Mouse (Mus musculus) forebrain, embryonic 13.5 days (tissue): Measurements from ENCODE around the gene Nrg4. TPM values are rescaled to one million over a fixed set of nuclear protein-coding genes. Genes with fewer than 3 reads are reported as not detected.
A peak's percentile ranks its signal among the peaks of the same experiment; 100 is the strongest.

Source experiments
- ATAC-seq: fragments of 200-750 bp; cut with Nextera tagmentation; 2 replicates; pipeline ENCODE4 v1.8.0; 2017
- H3K27ac ChIP-seq: fragments of 300-500 bp; sonication (generic); 2 replicates; pipeline ENCODE4 v1.5.1; 2015; ENCODE audit warnings: inconsistent platforms, mild to moderate bottlenecking, moderate library complexity
- H3K27me3 ChIP-seq: fragments of 300-500 bp; sonication (generic); 2 replicates; pipeline ENCODE4 v1.6.1; 2015; ENCODE audit warnings: mild to moderate bottlenecking, inconsistent platforms
- H3K36me3 ChIP-seq: fragments of 300-500 bp; sonication (generic); 2 replicates; pipeline ENCODE4 v1.6.1; 2015; ENCODE audit warnings: mild to moderate bottlenecking, inconsistent platforms; ENCODE audit not compliant: poor library complexity, severe bottlenecking
- H3K4me1 ChIP-seq: fragments of 300-500 bp; sonication (generic); 2 replicates; pipeline ENCODE4 v1.6.1; 2015; ENCODE audit warnings: inconsistent platforms
- H3K4me2 ChIP-seq: fragments of 300-500 bp; sonication (generic); 2 replicates; pipeline ENCODE4 v1.6.1; 2015; ENCODE audit warnings: inconsistent platforms, mild to moderate bottlenecking, moderate library complexity
- H3K4me3 ChIP-seq: fragments of 300-500 bp; sonication (generic); 2 replicates; pipeline ENCODE4 v1.5.1; 2015; ENCODE audit warnings: mild to moderate bottlenecking, inconsistent platforms
- H3K9ac ChIP-seq: fragments of 300-500 bp; sonication (generic); 2 replicates; pipeline ENCODE4 v1.6.1; 2015; ENCODE audit warnings: mild to moderate bottlenecking, inconsistent platforms
- H3K9me3 ChIP-seq: fragments of 300-500 bp; sonication (generic); replicated peaks from 2 replicates; pipeline ENCODE4 v1.6.1; 2016; ENCODE audit warnings: inconsistent platforms
- WGBS: fragments of 180-500 bp; shearing (Covaris S2); methylation state at CpG from one replicate; pipeline ENCODE4 v1.1.7; 2015; 5-methylcytosine and 5-hydroxymethylcytosine counted together
- polyA plus RNA-seq: library from polyadenylated mRNA; unstranded; fragments of >200 nt; fragmentation: Nextera tagmentation; extraction: Ambion mirVana; gene quantifications from 2 replicates; pipeline ENCODE4 v1.2.1, GENCODE M21; 2015

Nrg4 gene
- polyA plus RNA-seq, 1 experiment from 2014 or later, result 0.93 TPM

GRCm38 (mm10) chr9:55344165-55344564 is 17.5 kb upstream of the Nrg4 start:
- no peaks in the 10 kb centered on the region for H3K27me3 ChIP-seq
- H3K27ac ChIP-seq, result no peak overlapping the region
- no peaks in the 10 kb centered on the region for H3K36me3 ChIP-seq
- no peak overlapping the region for H3K4me3 ChIP-seq
- WGBS, result 90% methylated on average over 7 of the region's 7 CpGs
- no peak overlapping the region for H3K4me2 ChIP-seq
- ATAC-seq, result no peak
- H3K9ac ChIP-seq, result no peak overlapping the region
- H3K9me3 ChIP-seq, result no peaks in the 10 kb centered on the region
- H3K4me1 ChIP-seq, result no peaks in the 10 kb centered on the region

GRCm38 (mm10) chr9:55332949-55333348 is 6.3 kb upstream of the Nrg4 start:
- Histone ChIP-seq H3K4me3 (no peak overlapping the region), H3K27me3 (peaks cover 29% of the 10 kb centered on the region), H3K9me3 (no peaks in the 10 kb centered on the region), H3K9ac (no peak overlapping the region), H3K36me3 (no peaks in the 10 kb centered on the region), H3K27ac (no peak overlapping the region), H3K4me1 (peaks cover 5% of the 10 kb centered on the region; the same call in 1 of the 2 replicates), H3K4me2 (peak overlapping the region; percentile 15; the same call in 1 of the 2 replicates)
- ATAC-seq, result peak; percentile 71; the same call in 1 of the 2 replicates
- WGBS, result 38% methylated on average over 7 of the region's 7 CpGs

- Histone ChIP-seq H3K9me3 (no peaks in the 10 kb centered on the region), H3K4me2 (no peak overlapping the region), H3K36me3 (no peaks in the 10 kb centered on the region), H3K4me1 (peaks cover 6% of the 10 kb centered on the region; the same call in 1 of the 2 replicates), H3K9ac (no peak overlapping the region), H3K4me3 (no peak overlapping the region), H3K27ac (no peak overlapping the region), H3K27me3 (peaks cover 31% of the 10 kb centered on the region)
- WGBS, result 45% methylated on average over 5 of the region's 5 CpGs
- ATAC-seq, result no peak
These were observed 5.8 kb upstream of the Nrg4 start for GRCm38 (mm10) chr9:55332476-55332875.

- no peaks in the 10 kb centered on the region for H3K9me3 ChIP-seq
- H3K27ac ChIP-seq, result no peak overlapping the region
- H3K9ac ChIP-seq, result no peak overlapping the region
- no peaks in the 10 kb centered on the region for H3K36me3 ChIP-seq
- H3K27me3 ChIP-seq, result peaks cover 40% of the 10 kb centered on the region
- WGBS, result 79% methylated on average over 6 of the region's 6 CpGs
- no peak overlapping the region for H3K4me2 ChIP-seq
- ATAC-seq, result no peak
- H3K4me1 ChIP-seq, result peaks cover 10% of the 10 kb centered on the region; the same call in 1 of the 2 replicates
- H3K4me3 ChIP-seq, result no peak overlapping the region
These were observed 2.8 kb upstream of the Nrg4 start for GRCm38 (mm10) chr9:55329401-55329800.

- Histone ChIP-seq H3K4me1 (peaks cover 10% of the 10 kb centered on the region; the same call in 1 of the 2 replicates), H3K36me3 (no peaks in the 10 kb centered on the region), H3K4me2 (no peak overlapping the region; the same call in 1 of the 2 replicates), H3K9me3 (no peaks in the 10 kb centered on the region), H3K27ac (no peak overlapping the region), H3K9ac (no peak overlapping the region), H3K27me3 (peaks cover 46% of the 10 kb centered on the region), H3K4me3 (no peak overlapping the region; the same call in 1 of the 2 replicates)
- WGBS, result 27% methylated on average over 14 of the region's 14 CpGs
- no peak for ATAC-seq
These were observed 1.7 kb upstream of the Nrg4 start for GRCm38 (mm10) chr9:55328151-55328918.

- under 1% methylated on average over 13 of the region's 13 CpGs for WGBS
- no peak overlapping the region for H3K27ac ChIP-seq
- ATAC-seq, result peak; percentile 20; the same call in 1 of the 2 replicates
These were observed 581 bp upstream of the Nrg4 start for GRCm38 (mm10) chr9:55327234-55327615.

GRCm38 (mm10) chr9:55325564-55326514 is 805 bp downstream of the Nrg4 start:
- peak overlapping the region; percentile 69 for H3K4me2 ChIP-seq
- H3K36me3 ChIP-seq, result no peaks in the 10 kb centered on the region
- peak overlapping the region; percentile 64 for H3K4me3 ChIP-seq
- WGBS, result 13% methylated on average over 18 of the region's 18 CpGs
- 0 out of 2 replicates have a peak overlapping the region, but pooled peaks have one; percentile 15 for H3K27ac ChIP-seq
- peak overlapping the region; percentile 75 for H3K9ac ChIP-seq
- peaks cover 7% of the 10 kb centered on the region; the same call in 1 of the 2 replicates for H3K4me1 ChIP-seq
- H3K27me3 ChIP-seq, result peaks cover 43% of the 10 kb centered on the region
- ATAC-seq, result no peak
- H3K9me3 ChIP-seq, result no peaks in the 10 kb centered on the region

More at GRCm38 (mm10) chr9:55327234-55327615, 581 bp upstream of the Nrg4 start:
- no peaks in the 10 kb centered on the region for H3K9me3 ChIP-seq
- H3K4me3 ChIP-seq, result peak overlapping the region; percentile 64
- peaks cover 7% of the 10 kb centered on the region; the same call in 1 of the 2 replicates for H3K4me1 ChIP-seq
- peak overlapping the region; percentile 75 for H3K9ac ChIP-seq
- peaks cover 46% of the 10 kb centered on the region for H3K27me3 ChIP-seq
- no peaks in the 10 kb centered on the region for H3K36me3 ChIP-seq
- peak overlapping the region; percentile 69 for H3K4me2 ChIP-seq

GRCm38 (mm10) chr9:55325061-55325460 is 1.6 kb downstream of the Nrg4 start:
- ATAC-seq, result no peak
- 15% methylated on average over 1 of the region's 1 CpGs for WGBS

GRCm38 (mm10) chr9:55324516-55324915 is 2.1 kb downstream of the Nrg4 start:
- H3K9ac ChIP-seq, result no peak overlapping the region
- H3K9me3 ChIP-seq, result no peaks in the 10 kb centered on the region
- no peak overlapping the region for H3K4me2 ChIP-seq
- ATAC-seq, result no peak
- 47% methylated on average over 10 of the region's 10 CpGs for WGBS
- no peak overlapping the region for H3K27ac ChIP-seq
- no peak overlapping the region for H3K4me3 ChIP-seq
- H3K4me1 ChIP-seq, result peaks cover 7% of the 10 kb centered on the region; the same call in 1 of the 2 replicates
- no peaks in the 10 kb centered on the region for H3K36me3 ChIP-seq
- peaks cover 33% of the 10 kb centered on the region for H3K27me3 ChIP-seq

More at GRCm38 (mm10) chr9:55325061-55325460, 1.6 kb downstream of the Nrg4 start:
- H3K4me1 ChIP-seq, result peaks cover 7% of the 10 kb centered on the region; the same call in 1 of the 2 replicates
- H3K4me3 ChIP-seq, result no peak overlapping the region
- H3K27me3 ChIP-seq, result peaks cover 38% of the 10 kb centered on the region
- no peaks in the 10 kb centered on the region for H3K36me3 ChIP-seq
- H3K27ac ChIP-seq, result no peak overlapping the region
- no peak overlapping the region for H3K4me2 ChIP-seq
- no peaks in the 10 kb centered on the region for H3K9me3 ChIP-seq
- no peak overlapping the region for H3K9ac ChIP-seq

- ATAC-seq, result no peak
- Histone ChIP-seq H3K36me3 (no peaks in the 10 kb centered on the region), H3K27ac (no peak overlapping the region), H3K27me3 (peaks cover 29% of the 10 kb centered on the region), H3K4me2 (no peak overlapping the region), H3K4me3 (no peak overlapping the region), H3K4me1 (peaks cover 7% of the 10 kb centered on the region; the same call in 1 of the 2 replicates), H3K9ac (no peak overlapping the region), H3K9me3 (no peaks in the 10 kb centered on the region)
- 52% methylated on average over 8 of the region's 8 CpGs for WGBS
These were observed 2.6 kb downstream of the Nrg4 start for GRCm38 (mm10) chr9:55324085-55324484.

GRCm38 (mm10) chr9:55322641-55323040 is 4.0 kb downstream of the Nrg4 start:
- Histone ChIP-seq H3K4me3 (no peak overlapping the region), H3K9ac (no peak overlapping the region), H3K36me3 (no peaks in the 10 kb centered on the region), H3K27ac (no peak overlapping the region), H3K27me3 (peaks cover 16% of the 10 kb centered on the region), H3K9me3 (no peaks in the 10 kb centered on the region), H3K4me2 (no peak overlapping the region), H3K4me1 (peaks cover 4% of the 10 kb centered on the region; the same call in 1 of the 2 replicates)
- 79% methylated on average over 1 of the region's 1 CpGs for WGBS
- ATAC-seq, result no peak
